Mouse (Mus musculus) ES-CJ7 (cell line): ENCODE results near the gene Rdh16.
"Not testable (repeated sequence)": the region's sequence is repeated elsewhere in the genome, so short reads cannot be mapped to it uniquely, and the experiment has no call there.

Experiments
- DNase-seq: peaks from one replicate; pipeline ENCODE4 v3.0.0; 2011; ENCODE audit warnings: low read depth, low spot score

Gene Rdh16

GRCm38 (mm10) chr10:127834186-127834585 lies 33.2 kb downstream of the Rdh16 start:
- DNase-seq, result not testable (repeated sequence)

- no peak for DNase-seq
Observed at GRCm38 (mm10) chr10:127835292-127835691, 34.3 kb downstream of the Rdh16 start.

DNA sequence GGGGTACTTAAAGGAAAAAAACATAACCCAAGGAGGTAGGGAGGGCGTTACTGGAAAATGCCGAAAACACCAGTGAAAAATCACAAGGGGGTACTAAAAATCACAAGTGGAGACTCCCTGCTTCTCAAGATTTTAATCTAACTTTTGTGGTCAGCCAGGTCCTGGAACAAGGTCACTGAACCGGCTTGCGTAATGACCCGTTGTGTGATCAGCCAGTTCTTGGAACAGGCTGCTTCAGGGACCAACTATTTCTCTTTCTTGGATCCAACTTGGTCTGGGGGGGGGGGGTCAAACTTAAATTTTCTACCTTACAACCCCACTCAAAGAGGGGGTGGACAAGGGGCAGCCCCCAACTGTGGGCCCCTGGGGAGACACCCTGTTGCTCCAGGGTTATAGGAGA lies 36.8 kb downstream of the Rdh16 start:
- DNase-seq, result not testable (repeated sequence)

DNA sequence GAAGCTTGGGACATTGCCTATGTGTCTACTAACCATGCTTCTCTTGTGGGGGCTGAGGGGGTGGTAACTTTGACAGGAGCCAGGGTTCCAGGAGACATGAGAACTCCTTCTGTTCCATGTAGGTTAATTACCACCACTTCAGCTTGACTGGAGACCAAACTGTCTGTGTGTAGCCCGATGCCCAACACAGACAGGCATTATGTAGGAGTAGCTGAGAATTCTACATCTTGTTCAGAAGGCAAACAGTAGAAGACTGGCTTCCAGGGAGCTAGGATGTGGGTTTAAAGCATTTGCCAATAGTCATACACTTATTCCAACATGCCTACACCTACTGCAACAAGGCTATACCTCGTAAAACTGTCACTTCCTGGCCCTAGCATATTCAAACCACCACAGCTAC lies 37.6 kb downstream of the Rdh16 start:
- no peak for DNase-seq

- DNase-seq, result no peak
Observed at GRCm38 (mm10) chr10:127840776-127841175, 39.8 kb downstream of the Rdh16 start.

DNA sequence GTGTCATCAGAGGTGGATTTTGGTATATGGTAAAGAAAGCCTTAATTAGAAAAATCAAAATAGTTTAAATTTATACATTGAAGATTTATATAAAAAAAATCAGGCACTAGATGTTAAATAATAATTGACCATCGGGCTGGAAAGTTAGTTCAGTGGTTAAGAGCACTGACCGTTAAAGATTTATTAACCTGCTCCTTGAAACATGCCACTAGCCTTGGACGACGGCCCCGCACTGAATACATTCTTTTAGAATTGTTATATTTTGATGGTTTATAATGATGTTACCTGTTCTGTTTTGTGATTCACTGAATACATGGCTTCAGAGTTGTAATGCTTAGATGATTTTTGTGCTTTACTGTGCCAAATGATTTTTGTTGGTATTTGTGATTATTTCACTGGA lies 45.0 kb downstream of the Rdh16 start:
- DNase-seq, result not testable (repeated sequence)

GRCm38 (mm10) chr10:127848089-127848488 lies 47.1 kb downstream of the Rdh16 start:
- DNase-seq, result no peak

GRCm38 (mm10) chr10:127849628-127850027 lies 48.7 kb downstream of the Rdh16 start, which contains the start of gene Rdh19:
Rdh19 (plus strand) TSS chr10:127849928.
- DNase-seq, result no peak

- DNase-seq, result no peak
Observed at GRCm38 (mm10) chr10:127856376-127856775, 55.4 kb downstream of the Rdh16 start.

DNA sequence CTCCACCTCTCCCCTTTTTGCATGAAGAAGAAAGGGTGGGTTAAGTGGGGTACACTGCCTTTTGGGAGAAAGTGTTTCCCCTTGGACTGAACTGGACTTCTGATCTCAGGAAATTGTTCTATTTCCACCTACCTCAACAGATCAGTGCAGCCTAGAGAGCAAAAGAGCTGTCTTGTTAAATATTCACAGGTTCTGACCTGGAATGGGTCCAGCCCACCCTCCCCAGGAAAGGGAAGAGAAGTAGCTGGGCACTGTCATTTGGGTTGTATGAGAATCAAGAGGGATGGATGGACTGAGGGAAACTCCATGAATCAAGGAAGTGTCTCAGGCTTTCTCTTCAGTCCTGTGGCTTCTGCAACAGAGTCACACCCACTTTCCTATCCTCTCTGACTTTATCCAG lies 64.0 kb downstream of the Rdh16 start:
- DNase-seq, result no peak

GRCm38 (mm10) chr10:127866232-127866631 lies 65.3 kb downstream of the Rdh16 start, which contains the start of gene Rdh16f2:
Rdh16f2 (plus strand) TSS chr10:127866474.
- DNase-seq, result no peak

GRCm38 (mm10) chr10:127872484-127872883 lies 71.5 kb downstream of the Rdh16 start:
- DNase-seq, result peak; percentile 80

DNA sequence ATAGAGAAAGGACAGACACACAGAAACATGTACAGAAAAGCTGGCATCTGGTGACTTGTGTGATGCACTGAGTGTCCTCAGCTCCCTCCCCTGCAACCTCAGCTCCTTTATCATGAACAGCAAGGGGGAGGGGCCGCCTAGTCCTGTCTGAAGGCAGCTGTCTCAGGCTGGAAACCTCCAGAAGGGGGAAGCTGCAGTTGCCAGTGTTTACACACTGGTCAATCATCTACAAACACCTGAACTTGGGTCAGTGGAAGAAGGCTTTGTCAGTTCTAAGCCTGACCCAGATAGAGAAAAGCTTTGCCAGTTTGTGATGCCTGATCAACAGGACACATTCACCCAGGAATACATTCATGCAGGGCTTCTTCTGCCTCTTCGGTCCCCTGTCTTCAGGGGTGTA lies 76.7 kb downstream of the Rdh16 start:
- DNase-seq, result peak; percentile 57

GRCm38 (mm10) chr10:127878262-127879057 lies 77.5 kb downstream of the Rdh16 start:
- no peak for DNase-seq

DNA sequence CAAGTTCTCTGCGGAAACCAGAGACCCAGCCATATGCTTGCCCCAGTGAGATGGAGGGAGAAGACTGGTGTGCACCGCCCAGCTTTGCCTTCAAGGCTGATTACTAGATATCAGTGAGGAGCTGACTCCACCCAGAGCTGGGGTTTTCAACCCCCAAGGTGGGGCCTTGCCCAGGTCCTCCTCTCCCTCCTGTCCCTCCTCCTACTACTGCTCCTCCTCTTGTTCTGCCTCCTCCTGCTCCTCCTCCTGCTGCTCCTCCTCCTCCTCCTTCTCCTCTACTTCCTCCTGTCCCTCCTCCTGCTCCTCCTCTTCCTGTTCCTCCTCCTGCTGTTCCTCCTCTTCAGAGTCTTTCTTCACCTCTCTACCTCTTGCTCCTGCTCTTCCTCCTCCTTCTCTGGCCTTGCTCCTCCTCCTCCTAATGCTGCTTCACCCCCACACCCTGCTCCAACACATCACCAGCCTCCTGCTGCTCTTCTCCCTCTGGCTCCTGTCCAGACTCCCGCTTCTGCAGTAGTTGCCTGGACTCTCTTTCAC lies 78.3 kb downstream of the Rdh16 start:
- DNase-seq, result peak; percentile 34

- DNase-seq, result no peak
Observed at GRCm38 (mm10) chr10:127881041-127881440, 80.1 kb downstream of the Rdh16 start.

DNA sequence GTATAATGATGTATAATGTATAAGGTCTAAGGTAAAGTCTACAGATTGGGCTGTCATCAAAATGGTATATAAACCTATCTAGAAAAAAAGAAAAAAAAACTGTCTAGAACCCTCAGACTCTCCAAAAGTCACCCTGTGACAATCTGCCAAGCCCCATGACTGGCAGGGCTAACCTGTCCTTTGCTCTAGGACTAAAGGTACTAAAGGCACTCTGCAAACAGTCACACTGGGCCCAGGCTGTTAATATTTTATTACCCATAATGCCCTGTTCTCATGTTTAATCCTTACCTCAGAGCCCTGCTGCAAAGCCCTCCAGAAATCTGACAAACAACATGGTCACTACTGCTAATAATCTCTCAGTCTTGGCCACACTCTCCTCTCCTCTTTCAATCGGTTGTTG lies 85.6 kb downstream of the Rdh16 start:
- no peak for DNase-seq

DNA sequence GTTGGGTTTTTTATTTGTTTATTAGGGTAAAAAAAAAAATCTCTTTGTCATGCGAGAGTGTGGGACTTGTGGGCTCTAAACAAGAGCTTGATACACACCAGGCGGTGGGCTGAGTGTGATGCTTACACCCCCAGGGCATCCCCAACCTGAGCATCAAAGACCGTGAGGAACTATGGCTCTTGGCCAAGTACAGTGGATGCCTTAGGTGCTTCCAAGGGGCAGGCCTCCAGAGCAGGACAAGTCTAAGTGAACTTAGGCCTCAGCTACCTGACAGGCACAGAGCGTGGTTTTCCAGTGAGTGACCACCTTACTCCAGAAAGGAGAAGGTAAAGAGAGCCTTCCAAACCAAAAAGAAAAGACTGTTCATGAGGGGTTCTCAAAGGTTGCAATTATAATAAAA lies 86.0 kb downstream of the Rdh16 start:
- no peak for DNase-seq

GRCm38 (mm10) chr10:127888605-127889004 lies 87.7 kb downstream of the Rdh16 start, which contains the start of gene Rdh7:
Rdh7 (minus strand) TSS chr10:127888817.
- DNase-seq, result no peak

DNA sequence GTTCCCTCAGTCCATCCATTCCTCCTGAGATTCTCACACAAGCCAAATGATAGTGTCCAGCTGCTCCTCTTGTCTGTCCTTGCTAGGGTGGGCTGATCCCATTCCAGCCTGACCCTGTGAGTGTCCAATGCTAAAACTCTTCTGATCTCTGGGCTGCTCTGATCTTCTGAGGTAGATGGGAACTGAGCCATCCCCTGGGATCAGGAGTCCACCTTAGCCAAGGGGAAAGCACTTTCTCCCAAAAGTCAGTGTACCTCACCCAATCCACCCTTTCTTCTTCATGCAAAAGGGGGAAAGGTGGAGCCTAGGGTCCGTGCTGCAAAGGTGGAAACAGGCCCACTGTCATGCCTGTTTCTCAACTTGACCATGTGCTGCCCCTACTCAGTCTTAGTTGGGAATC lies 90.5 kb downstream of the Rdh16 start:
- no peak for DNase-seq

- DNase-seq, result peak; percentile 79
Observed at GRCm38 (mm10) chr10:127893163-127894022, 92.4 kb downstream of the Rdh16 start.
